Mouse (Mus musculus): ENCODE data around the gene Kat2b. TPM values are rescaled to one million over a fixed set of nuclear protein-coding genes. Genes with fewer than 3 reads are reported as not detected.
"Not testable (repeated sequence)": the region's sequence is repeated elsewhere in the genome, so short reads cannot be mapped to it uniquely, and the experiment has no call there.

Kat2b gene
- total RNA-seq (2022), result 10 to 100 TPM; 16.8 to 35.3 (median 24.3) TPM

DNA sequence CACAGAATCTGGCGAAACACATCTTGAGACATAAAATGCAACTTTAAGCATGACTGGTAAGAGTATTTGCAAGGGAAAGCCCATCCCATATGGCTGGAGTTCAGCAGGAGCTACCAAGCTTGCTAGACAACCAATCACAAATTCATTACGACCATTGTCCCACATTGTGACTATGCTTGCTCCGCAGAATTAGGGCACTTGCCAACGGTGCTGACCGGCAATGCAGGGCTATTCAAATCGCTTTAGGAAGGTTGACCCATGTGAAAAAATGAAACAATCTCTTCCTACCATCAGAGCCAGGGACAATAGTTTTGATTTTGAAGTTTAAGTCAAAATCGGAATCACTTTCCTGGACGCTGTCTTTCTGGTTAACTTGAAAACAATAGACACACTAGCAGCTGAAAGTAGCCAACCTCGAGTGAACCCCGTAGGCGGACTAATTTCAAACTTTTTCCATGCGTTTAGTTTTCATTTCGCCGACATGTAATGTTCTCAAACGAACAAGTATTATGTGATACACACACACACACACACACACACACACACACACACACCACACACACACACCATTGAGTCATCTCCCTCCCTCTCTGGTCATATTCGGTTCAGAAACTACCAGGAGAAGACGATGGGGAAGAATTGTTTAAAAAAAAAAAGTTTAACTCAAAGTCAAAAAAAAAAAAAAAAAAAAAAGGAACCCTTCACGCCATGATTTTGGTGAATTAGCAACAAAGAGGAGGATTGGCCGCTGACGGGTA lies at the start of gene Kat2b:
Gene Kat2b (plus strand): TSS at position 701 of the 758 bp plus-strand sequence.
- no peak for DNase-seq (ENCODE audit: low spot score in 2 of 2)

DNA sequence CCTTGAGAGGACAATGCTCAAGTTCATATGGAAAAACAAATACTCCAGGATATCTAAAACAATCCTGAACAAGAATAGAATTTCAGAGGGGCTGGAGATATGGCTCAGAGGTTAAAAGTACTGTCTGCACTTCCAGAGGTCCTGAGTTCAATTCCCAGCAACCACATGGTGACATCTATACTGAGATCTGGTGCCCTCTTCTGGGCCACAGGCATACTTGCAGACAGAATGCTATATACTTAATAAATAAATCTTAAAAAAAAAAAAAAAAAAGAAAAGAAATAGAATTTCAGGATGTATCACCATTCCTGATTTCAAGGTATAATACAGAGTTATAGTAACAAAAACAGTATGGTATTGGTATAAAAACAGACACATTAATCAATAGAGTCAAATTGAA lies 47.3 kb upstream of the Kat2b start:
- no peak for DNase-seq (ENCODE audit: low spot score in 2 of 2)

- no peak for DNase-seq (ENCODE audit: low spot score in 2 of 2)
Measured at GRCm38 (mm10) chr17:53520509-53520908, 46.2 kb upstream of the Kat2b start.

- no peak for DNase-seq (ENCODE audit: low spot score in 2 of 2)
Measured at GRCm38 (mm10) chr17:53528034-53528433, 38.6 kb upstream of the Kat2b start.

GRCm38 (mm10) chr17:53531160-53531559 lies 35.5 kb upstream of the Kat2b start:
- DNase-seq (ENCODE audit: low spot score in 2 of 2), result no peak

DNA sequence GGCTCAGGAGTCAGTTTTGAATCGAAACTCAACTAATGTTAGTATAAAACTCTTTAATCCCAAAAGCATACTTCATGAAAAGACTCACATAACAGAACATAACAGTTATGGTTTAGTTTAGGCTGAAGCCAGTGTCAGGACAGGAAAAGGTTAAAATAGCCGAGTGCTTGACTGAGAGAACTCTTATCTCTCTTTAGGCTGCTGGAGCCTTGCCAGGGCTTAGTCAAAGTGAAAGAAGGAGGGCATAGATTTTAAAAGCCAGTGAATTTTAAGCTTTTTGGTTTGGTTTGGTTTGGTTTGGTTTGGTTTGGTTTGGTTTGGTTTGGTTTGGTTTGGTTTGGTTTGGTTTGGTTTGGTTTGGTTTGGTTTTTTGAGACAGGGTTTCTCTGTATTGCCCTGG lies 34.2 kb upstream of the Kat2b start:
- DNase-seq (ENCODE audit: low spot score in 2 of 2), result no peak

GRCm38 (mm10) chr17:53539351-53539750 lies 27.3 kb upstream of the Kat2b start, which contains the start of gene Pp2d1:
TSS of gene Pp2d1 (minus strand) at chr17:53539451.
- DNase-seq (ENCODE audit: low spot score in 2 of 2), result not testable (repeated sequence)

- DNase-seq (ENCODE audit: low spot score in 2 of 2), result no peak
Measured at GRCm38 (mm10) chr17:53542536-53542935, 24.1 kb upstream of the Kat2b start.

DNA sequence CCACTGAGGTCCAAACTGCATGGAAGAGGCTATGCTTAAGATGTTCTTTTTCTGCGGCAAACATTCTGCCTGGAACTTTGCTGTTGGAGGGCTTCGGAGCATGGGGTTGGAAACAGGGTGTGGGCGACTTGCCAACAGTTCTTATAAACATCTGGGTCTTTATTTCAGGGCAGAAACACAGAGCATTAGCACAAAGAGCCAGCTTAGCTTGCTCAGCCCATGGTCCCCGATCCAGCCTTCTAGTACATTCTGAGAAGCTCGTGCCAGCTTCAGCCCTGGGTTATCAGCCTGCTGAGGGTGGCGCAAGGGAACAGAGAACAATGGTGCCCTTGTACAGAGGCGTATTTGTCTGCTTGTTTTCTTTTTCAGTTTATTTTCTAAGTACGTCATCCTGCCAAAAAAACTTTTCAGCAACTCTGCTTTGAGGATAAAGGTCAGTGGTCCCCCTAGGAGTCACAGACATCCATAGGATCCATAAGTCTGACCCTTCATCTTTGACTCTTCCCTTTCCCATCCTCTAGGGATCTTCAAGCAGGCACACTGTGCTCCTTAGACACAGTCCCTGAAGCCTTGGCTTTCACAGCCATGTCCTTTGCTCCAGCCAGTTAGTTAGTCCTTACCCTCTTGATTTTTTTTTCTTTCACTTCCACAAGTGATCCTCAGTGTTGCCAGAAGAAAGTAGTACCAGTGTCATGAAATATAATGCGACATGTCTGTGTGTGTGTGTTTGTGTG lies 22.9 kb upstream of the Kat2b start:
- peak; percentile 18 to 65 for DNase-seq (ENCODE audit: low spot score in 2 of 2)

DNA sequence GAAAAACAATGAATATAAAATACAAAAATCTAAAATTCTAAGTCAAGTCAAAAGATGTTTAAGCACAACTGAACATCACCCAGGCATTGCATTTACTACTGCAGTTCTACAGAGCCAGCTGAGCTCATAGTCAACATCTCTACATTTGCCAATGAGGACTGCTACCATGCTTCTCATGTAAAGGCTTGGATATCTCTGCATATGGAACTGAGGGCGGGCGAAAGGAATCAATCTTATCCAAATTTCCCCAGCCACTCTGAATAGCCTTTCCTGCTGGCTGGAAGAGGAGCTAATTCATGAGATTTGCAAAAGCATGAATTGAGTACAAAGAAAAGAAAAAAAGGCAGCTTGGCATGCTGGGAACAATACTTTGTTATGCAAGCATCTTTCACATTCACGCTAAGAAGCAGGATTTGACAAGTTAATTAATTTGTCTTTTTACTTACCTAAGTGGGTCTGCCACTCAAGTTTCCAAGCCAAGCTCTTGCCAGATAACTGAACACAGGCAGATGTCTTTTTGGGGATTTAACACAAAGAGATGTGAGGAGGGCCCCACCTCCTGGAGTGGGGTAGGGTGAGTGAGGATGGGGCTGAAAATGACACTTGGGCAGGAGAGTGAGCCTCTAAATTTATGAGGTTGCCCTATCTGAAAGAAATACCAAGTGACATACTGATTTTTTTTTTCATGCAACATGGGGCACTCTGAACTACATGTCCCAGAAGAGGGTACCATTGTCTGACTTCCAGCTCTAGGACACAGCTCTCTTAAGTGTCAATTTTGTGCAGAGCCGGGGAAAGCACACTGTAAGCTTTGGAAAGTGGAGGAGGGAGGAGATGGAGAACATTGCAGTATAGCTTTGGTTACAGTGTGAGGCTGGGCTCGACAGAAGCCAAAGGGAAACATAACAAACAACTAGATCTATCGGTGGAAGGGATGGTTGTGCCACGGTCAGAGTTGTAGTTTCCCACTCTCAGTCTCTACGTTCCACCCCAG lies 15.1 kb upstream of the Kat2b start:
- no peak for DNase-seq (ENCODE audit: low spot score in 2 of 2)

DNA sequence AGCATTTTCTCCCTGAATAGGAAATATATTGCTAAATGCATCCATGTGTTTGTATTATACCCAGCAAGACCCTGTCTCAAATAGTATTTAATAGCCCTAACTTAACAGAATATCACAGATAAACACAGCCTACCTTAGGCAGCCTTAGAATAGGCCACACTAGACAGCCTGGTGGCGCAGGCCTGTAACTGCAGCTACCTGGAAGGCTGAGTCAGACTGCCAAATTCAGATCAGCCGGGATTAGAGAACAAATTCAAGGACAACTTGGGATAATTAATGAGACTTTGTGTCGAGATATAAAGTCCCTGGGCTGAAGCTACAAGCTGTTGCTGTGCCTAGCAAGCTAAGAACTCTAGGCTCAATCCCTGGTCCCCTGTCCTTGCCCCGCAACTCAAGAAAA lies 12.6 kb upstream of the Kat2b start:
- no peak for DNase-seq (ENCODE audit: low spot score in 2 of 2)

- DNase-seq (ENCODE audit: low spot score in 2 of 2), result no peak
Measured at GRCm38 (mm10) chr17:53554813-53555212, 11.8 kb upstream of the Kat2b start.

DNA sequence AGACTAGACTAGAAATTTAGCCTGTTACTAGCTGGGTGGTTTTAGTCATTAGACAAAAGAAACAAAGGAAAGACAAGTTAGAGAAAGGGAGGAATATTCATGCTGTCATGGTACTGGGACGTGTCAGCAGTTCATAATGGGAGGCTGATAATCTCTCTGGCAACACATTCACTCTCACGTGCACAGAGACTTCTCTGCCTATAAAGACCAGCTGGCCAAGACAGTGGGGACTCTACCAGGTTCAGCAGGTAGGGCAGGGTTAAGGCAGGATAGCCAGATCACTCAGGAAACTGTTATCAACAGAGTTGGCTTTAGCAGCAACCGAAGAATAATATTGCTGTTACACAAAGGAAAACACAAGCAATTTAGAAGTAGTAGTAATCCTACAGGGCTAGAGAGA lies 9.2 kb upstream of the Kat2b start:
- no peak for DNase-seq (ENCODE audit: low spot score in 2 of 2)

DNA sequence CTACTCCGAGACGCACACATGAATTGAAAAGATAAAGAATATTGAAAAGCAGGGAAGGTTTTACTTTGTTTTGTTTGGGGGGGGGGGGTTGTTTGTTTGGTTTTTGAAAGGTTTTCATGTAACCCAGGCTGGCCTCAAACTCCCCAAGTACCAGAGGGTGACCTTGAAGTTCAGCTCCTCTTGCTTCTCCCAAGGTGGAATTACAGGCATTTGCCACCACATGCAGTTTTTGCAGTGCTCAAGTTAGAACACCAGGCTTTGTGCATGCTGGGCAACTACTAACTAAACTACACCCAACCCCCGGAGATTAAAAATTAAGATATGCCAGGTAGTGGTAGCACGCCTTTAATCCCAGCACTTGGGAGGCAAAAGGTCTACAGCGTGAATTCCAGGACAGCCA lies 7.0 kb upstream of the Kat2b start:
- no peak for DNase-seq (ENCODE audit: low spot score in 2 of 2)

DNA sequence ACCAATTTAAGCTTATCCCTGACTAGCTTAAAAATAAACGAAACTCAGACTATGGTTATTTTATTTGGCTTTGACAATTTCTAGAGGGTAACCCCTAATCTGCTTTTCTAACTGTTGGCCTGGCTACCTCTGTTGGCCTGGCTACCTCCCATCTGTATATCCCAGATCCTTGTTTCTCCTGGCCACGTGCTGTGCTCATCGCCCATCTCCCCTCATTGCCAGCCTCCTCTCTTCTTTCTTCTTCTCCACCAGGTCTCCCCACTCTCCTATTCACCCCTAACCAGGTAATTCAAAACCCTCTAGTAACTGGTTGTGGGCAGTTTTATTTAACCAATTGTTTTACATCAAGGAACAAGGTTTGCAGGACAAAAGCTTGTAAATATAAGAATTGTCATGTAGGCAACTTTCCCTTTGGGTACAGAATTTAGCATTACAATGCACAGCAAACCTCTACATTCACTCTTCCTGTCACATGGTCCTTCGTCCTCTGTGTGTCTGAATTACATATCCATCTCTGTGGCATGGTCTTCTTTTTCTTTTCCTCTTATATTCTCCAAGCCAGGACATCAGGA lies 5.1 kb upstream of the Kat2b start:
- no peak for DNase-seq (ENCODE audit: low spot score in 2 of 2)

- DNase-seq (ENCODE audit: low spot score in 2 of 2), result no peak
Measured at GRCm38 (mm10) chr17:53564837-53565236, 1.8 kb upstream of the Kat2b start.

- DNase-seq (ENCODE audit: low spot score in 2 of 2), result peak; percentile 37 to 42
Measured at GRCm38 (mm10) chr17:53566919-53567345, 271 bp downstream of the Kat2b start.

GRCm38 (mm10) chr17:53567346-53568101 lies 863 bp downstream of the Kat2b start:
- DNase-seq (ENCODE audit: low spot score in 2 of 2), result no peak

DNA sequence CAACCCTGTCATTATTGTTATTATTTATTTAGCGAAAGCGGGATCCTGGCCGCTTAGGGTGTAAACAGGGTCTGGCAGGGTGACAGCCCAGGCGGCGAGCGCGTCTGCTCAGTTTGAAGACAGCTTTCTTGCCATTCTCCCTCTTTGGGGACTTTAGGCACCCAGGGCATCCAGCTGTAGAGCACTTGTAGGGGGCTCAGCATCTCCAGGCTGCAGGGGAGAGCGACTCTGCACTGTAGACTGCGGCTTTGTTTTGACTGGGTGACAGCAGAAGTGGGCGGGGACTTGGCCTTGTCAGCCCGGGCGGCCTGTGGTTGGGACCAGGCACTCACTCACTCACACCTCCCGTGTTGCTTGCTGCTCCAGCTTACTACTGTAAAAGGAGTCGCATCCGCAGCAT lies 1.5 kb downstream of the Kat2b start:
- peak; percentile 51 to 55 for DNase-seq (ENCODE audit: low spot score in 2 of 2)

GRCm38 (mm10) chr17:53568734-53569386 lies 2.2 kb downstream of the Kat2b start:
- no peak for DNase-seq (ENCODE audit: low spot score in 2 of 2)

Data from left cerebral cortex, adult 8-10 months (tissue).